Mouse (Mus musculus) liver, postnatal 0 days (tissue): Measurements from ENCODE around the gene Gm595. TPM values are rescaled to one million over a fixed set of nuclear protein-coding genes. Genes with fewer than 3 reads are reported as not detected.

Source experiments
- ATAC-seq: fragments of 200-750 bp; cut with Nextera tagmentation; 2 replicates; pipeline ENCODE4 v1.8.0; 2017; ENCODE audit warnings: mild to moderate bottlenecking, moderate library complexity
- DNase-seq: peaks from one replicate; pipeline ENCODE4 v3.0.0-alpha.2; 2016
- H3K27ac ChIP-seq: fragments of 300-500 bp; sonication (generic); 2 replicates; pipeline ENCODE4 v1.5.1; 2014; ENCODE audit warnings: antibody characterized with exemption, moderate library complexity, mild to moderate bottlenecking, low read depth
- H3K27me3 ChIP-seq: fragments of 300-500 bp; sonication (generic); 2 replicates; pipeline ENCODE4 v1.6.1; 2014; ENCODE audit warnings: low read length, control low read depth, mixed read lengths; ENCODE audit not compliant: insufficient read depth
- H3K36me3 ChIP-seq: fragments of 300-500 bp; sonication (generic); replicated peaks from 2 replicates; pipeline ENCODE4 v1.6.1; 2014; ENCODE audit warnings: mild to moderate bottlenecking, control low read depth, low read length, moderate library complexity, mixed read lengths; ENCODE audit not compliant: insufficient read depth
- H3K4me1 ChIP-seq: fragments of 300-500 bp; sonication (generic); 2 replicates; pipeline ENCODE4 v1.6.1; 2014; ENCODE audit warnings: antibody characterized with exemption, mild to moderate bottlenecking, control low read depth; ENCODE audit not compliant: insufficient read depth
- H3K4me2 ChIP-seq: fragments of 300-500 bp; sonication (generic); 2 replicates; pipeline ENCODE4 v1.6.1; 2014; ENCODE audit warnings: low read depth, mild to moderate bottlenecking, low read length, moderate library complexity, mixed read lengths
- H3K4me3 ChIP-seq: fragments of 300-500 bp; sonication (generic); 2 replicates; pipeline ENCODE4 v1.5.1; 2014; ENCODE audit warnings: low read depth, low read length
- H3K9ac ChIP-seq: fragments of 300-500 bp; sonication (generic); replicated peaks from 2 replicates; pipeline ENCODE4 v1.6.1; 2014; ENCODE audit warnings: mild to moderate bottlenecking, moderate library complexity
- H3K9me3 ChIP-seq: fragments of 300-500 bp; sonication (generic); 2 replicates; pipeline ENCODE4 v1.6.1; 2016; ENCODE audit warnings: mild to moderate bottlenecking, control low read depth, low read length, mixed read lengths
- CTCF ChIP-seq: sonication (generic); IDR thresholded peaks from 2 replicates; pipeline ENCODE4 v1.5.1; 2016; ENCODE audit warnings: antibody characterized with exemption, low read depth
- EP300 ChIP-seq: IDR thresholded peaks from 2 replicates; pipeline ENCODE4 v1.6.1; 2016; ENCODE audit warnings: antibody characterized with exemption, low read depth, mild to moderate bottlenecking
- WGBS: fragments of 180-500 bp; shearing (Covaris S2); extraction: QIAGEN DNeasy Blood & Tissue Kit; methylation state at CpG from one replicate; pipeline ENCODE4 v1.1.7; 2014; ENCODE audit not compliant: insufficient replicate concordance; 5-methylcytosine and 5-hydroxymethylcytosine counted together
- polyA plus RNA-seq: library from polyadenylated mRNA; unstranded; fragments of >200 nt; fragmentation: Nextera tagmentation; extraction: Ambion mirVana; gene quantifications from 2 replicates; pipeline ENCODE4 v1.2.1, GENCODE M21; 2015

Gm595 gene
- polyA plus RNA-seq, 1 experiment from 2014 or later = 0.06 TPM

DNA sequence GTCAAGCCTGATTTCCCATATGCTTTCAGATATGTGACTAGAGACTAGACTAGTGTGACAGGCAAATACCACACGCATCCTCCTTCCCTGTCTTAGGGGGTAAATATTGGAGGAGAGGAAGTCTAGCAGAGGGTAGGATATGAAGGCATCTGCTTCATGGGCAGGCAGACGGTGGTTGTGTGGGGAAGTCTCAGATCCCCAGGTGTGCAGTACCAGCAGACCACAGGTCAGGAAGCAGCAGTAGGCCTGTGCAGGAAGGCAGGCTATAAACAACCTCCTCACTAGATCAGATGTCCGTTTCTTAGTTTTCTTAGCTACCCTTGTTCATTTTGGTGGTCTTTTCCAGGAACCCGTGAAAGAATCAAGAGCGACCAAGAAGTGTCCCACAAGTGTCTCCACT, 7.1 kb upstream of the Gm595 start:
- no peaks in the 10 kb centered on the region for H3K27me3 ChIP-seq
- no peak overlapping the region for H3K9ac ChIP-seq
- no peak for ATAC-seq
- no peak overlapping the region for H3K4me2 ChIP-seq
- H3K4me3 ChIP-seq = no peak overlapping the region
- H3K9me3 ChIP-seq = no peaks in the 10 kb centered on the region
- no peaks in the 10 kb centered on the region for H3K36me3 ChIP-seq
- DNase-seq = no peak
- WGBS = 54% methylated on average over 5 of the region's 5 CpGs
- no peak overlapping the region for H3K27ac ChIP-seq
- TF ChIP-seq EP300 = no peak
- no peak for TF ChIP-seq CTCF
- H3K4me1 ChIP-seq = no peaks in the 10 kb centered on the region

Other genes with a start within 250 kb of the Gm595 start
- not detected in 2 replicates for gene Gpr119, start 203.2 kb downstream of the Gm595 start, polyA plus RNA-seq
- 10.2 and 10.5 TPM in 2 replicates for gene Rbmx2, start 182.7 kb downstream of the Gm595 start, polyA plus RNA-seq